Mouse (Mus musculus) c-Kit-positive CD71-positive TER-119-positive erythroid progenitor cells, embryonic 14.5 days (primary cell): ENCODE data around the gene Tmco5.

Experiments used
- DNase-seq: peaks from one replicate; pipeline ENCODE4 v3.0.0-alpha.2; 2013; ENCODE audit warnings: low spot score

Gene Tmco5

DNA sequence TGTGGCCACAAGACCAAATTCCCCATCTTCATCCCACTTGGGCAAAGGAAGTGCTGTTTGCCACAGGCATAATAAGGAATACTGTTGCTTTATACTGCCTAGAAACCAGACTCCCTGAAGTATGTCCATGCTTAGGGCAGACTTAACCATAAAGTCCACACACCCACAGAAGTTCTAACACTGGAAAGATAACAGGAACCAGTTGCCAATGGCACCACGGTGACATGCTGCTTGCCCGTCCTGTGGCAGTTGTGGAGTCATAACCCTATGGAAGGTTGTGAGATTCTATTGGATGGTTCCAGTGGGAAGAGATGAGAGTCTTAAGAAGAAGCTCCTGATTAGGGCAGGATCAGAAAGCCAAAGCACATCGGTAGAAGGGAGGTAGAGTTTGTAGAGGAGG lies at the start of gene Tmco5:
Gene Tmco5, plus strand, starts transcription at position 301 of the 400 bp plus-strand sequence.
- DNase-seq, result no peak

DNA sequence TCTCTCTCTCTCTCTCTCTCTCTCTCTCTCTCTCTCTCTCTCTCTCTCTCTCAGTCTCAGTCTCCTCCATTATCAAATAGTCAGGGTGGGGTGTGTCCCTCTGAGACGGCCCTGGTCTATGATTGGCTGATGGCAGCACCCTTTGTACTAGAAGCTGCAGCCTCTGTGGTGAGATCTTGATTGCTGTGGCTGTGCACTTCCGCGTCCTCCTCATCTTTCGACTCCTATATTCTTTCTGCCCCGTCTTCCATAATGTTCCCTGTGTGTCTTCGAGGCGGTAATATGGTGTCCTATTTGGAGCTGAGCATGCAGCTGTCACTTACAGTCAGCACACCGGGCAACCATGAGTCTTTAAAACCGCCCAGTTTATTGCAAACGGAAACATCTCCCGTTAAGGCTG lies 46.6 kb upstream of the Tmco5 start:
- DNase-seq, result no peak

DNA sequence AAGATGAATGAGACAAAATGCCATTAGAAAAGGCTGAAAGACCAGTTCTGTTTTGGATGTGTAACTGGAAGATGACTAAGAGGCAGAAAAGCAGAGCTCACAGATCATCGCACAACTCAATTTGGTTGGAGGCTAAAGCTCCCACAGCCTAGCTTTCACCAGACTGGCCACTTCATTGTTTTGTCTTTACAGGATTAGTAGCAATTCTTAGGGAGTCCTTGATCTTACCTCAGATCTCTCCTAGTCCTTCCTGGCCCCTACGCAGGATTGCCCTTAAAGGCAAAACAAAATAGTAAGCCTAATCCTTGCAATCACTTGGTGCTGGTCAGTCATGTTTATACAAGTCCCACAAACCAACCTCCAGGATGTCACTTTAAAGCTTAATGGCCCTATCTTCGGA lies 40.7 kb upstream of the Tmco5 start:
- DNase-seq, result no peak

DNA sequence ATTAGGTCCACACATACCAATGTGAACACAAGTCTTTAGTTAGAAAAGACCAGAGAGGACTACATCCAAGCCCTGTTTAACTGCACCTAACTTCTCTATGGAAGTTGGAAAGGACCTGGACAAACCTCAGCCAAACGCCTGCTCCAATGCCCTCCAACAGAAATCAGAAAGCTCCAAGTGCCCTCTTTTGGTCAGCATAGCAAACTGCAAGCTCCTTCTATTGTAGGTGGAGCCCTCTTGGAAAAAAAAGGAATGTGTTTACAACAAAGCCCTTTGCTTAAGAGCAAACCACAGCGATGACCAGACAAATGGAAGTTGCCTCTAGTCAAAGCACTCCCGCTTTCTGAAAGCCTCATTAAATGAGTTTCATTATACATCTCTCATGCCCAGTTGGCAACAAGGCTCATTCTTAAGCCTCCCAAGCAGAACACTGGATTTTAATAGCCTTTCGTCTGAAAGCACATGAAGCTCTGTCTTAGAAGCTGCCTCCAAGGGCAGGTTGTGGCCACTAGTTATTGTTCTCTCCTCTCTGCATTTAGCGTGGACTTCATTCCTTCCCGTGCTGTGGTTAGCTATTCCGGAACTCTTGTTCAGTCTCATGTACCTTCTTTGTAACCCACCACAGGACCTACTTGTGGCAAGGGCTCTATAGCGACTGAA lies 39.8 kb upstream of the Tmco5 start:
- no peak for DNase-seq

- no peak for DNase-seq
These were observed 28.4 kb upstream of the Tmco5 start for GRCm38 (mm10) chr2:116849980-116850636.

DNA sequence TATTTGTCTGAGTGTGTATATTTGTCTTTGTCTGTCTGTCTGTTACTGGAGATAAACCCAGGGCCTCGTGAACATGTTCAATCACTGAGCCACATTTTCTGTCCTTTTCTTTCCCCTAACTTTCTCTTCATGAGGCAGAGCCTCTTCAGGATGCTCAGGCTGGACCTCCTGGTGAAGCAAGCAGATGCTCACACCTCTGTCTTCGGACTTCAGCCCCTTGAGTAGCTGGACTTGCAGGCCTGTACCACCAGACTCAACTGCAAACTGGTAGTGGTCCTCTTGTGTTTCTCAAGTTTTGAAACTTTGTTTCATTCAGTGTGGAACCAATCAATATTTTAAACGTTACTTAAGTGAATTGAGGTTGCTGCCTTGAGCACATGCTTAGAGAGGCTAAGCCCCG lies 27.1 kb upstream of the Tmco5 start:
- no peak for DNase-seq

- DNase-seq, result no peak
These were observed 26.2 kb upstream of the Tmco5 start for GRCm38 (mm10) chr2:116852249-116852648.

GRCm38 (mm10) chr2:116858703-116859102 lies 19.8 kb upstream of the Tmco5 start:
- no peak for DNase-seq

DNA sequence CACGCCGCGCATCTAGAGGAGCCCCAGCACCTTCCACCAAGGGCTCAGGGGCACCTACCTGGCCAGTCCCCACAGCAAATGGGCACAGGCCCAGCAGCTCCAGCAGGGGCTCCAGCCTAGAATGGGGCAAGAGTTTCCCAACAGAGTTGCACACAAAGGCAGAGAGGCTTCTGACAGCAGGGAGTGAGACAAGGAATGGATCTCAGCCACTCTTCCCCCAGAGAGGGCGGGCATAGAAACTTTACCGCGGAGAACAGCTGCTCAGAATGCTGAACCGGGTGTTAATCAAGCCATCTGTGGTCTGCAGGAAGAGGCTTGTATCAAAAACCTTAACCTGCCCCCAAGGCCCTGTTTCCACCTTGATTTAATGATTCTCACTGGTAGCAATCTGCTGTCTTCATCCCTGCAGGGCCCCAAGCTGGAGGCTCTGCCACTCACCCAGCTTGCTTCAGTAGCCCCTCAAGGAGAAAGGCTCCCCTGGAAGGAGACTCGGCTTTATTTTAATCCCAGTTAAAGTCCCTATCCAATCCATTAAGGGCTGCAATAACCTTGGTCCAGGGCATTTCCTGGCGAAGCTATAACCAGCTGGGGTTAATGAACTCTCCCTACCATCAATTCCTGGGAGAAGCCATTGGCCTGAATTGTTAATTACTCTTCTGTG lies 1.4 kb upstream of the Tmco5 start:
- no peak for DNase-seq

GRCm38 (mm10) chr2:116879730-116880129 lies 1.2 kb downstream of the Tmco5 start:
- no peak for DNase-seq

DNA sequence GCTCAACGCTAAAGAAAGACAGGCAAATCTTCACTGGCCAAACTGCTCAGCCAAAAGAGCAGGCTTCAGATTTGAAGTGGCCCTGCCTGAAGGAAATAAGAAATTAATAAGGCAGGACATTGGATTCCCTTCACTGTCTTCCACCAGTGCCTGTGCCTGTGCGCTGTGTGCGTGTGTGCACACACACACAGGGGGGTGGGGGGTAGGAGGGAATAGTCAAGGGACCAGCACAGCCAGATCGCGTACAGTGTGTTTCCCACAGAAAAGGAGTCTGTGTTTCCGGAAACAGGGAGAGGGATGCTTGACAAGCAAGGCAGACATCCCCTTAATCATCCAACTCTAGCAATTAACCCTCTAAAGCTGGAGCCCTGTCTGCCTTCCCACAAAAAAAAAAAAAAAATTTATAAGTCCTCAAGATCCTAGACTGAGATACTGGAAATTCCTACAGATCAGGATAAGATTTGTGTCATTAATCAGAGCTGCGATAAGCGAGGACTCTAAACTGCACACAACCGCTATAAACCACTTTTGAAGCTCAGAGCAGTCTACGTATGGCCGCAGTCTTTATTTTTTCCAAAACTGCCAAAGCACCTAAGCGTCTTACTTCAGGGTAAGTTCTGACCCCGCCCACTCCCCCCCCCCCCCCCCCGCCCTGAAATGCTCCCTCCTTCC lies 15.0 kb downstream of the Tmco5 start:
- no peak for DNase-seq

DNA sequence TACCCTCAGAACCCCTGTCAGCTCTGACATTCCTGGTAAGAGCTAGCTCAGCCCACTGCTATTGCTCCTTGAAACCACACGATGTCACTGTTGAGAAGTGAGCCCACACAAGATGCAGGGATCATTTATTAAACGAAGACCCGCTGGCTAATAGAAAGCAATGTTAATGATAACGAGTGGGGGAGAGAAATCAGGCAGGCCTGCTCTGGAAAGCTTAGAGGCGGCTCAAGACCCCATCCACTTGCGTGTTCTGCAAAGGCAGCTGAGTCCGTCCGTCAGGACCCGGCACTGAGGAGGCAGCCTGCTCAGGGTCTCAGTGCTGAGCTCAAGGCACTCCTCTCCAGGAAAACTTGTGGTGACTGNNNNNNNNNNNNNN lies 15.5 kb downstream of the Tmco5 start:
- DNase-seq, result no peak

- peak; percentile 50 for DNase-seq
These were observed 21.3 kb downstream of the Tmco5 start for GRCm38 (mm10) chr2:116899615-116900272.

- no peak for DNase-seq
These were observed 21.9 kb downstream of the Tmco5 start for GRCm38 (mm10) chr2:116900273-116900843.

DNA sequence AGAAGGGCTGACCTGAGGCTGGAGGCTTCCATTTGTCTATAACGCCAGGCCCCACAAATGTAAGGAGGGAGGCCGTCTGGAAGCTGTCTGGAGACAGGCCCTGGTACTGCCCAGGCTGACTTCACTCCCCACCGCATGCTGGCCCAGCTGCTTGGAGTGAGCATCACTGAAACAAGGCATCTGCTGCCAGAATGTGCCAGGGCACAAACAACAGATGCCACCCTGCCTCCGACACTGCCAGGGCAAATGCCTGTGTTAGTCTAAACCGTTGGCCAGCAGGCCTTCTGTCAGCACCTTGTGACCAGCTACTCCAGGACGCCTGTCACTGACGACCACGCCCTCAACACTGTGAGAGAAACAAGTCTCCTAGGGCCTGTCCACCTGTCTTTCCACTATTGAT lies 29.8 kb downstream of the Tmco5 start:
- no peak for DNase-seq

- no peak for DNase-seq
These were observed 34.0 kb downstream of the Tmco5 start for GRCm38 (mm10) chr2:116912334-116913070.

- DNase-seq, result no peak
These were observed 35.4 kb downstream of the Tmco5 start for GRCm38 (mm10) chr2:116913677-116914405.

- DNase-seq, result no peak
These were observed 36.1 kb downstream of the Tmco5 start for GRCm38 (mm10) chr2:116914636-116915035.

DNA sequence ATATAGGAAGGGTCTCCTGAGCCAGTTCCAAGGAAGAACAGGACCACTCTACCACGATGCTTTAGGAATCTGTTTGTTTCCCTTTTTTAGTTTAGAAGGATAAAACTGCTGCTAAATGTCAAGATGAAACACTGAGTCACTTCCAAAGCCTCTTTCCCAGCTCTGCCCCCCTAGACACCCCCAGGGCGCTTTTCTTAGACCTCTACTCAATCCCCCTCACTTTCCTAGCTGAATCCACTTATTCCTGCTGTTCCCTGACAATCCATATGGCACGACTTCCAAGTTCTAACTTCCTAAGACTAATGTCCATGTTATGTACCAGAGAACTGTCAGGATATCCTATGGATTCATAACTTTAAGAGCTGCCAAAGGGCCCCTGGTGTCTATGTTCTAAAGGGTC lies 40.1 kb downstream of the Tmco5 start:
- DNase-seq, result no peak
